Mouse (Mus musculus): Measurements from ENCODE around the gene Vps41. TPM values are rescaled to one million over a fixed set of nuclear protein-coding genes. Genes with fewer than 3 reads are reported as not detected.

Gene Vps41
- polyA plus RNA-seq, 1 experiment from 2014 or later, result 66.3 TPM

DNA sequence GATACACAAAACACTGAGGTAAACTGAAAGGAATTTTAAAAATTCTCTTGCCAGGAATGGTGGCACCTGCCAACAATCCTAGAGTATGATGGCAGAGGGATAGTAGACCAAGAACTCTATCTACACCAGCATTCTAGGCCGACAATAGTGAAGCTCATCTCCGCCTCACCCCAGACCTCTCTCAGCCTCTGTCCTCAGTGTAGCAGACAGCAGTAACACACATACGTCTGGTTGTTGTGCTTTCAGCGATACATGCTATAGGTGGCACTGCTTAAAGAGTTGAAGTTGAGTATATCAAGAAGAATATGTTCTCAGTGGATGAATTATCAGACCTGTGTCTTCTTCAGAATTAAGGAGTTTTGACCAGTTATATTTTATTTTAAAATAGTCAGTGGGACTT lies 92.4 kb downstream of the Vps41 start:
- Histone ChIP-seq H3K9ac (ENCODE audit: low read length) (no peak overlapping the region), H3K36me3 (ENCODE audit: control insufficient read depth, insufficient read depth, low read length) (peaks cover 4% of the 10 kb centered on the region), H3K4me2 (ENCODE audit: low read length) (no peak overlapping the region), H3K27ac (ENCODE audit: low read depth) (no peak overlapping the region), H3K4me3 (ENCODE audit: low read depth, low read length) (no peak overlapping the region), H3K9me3 (ENCODE audit: control insufficient read depth, low read length) (no peaks in the 10 kb centered on the region), H3K27me3 (replicated peaks; ENCODE audit: control insufficient read depth, insufficient read depth, low read length) (no peaks in the 10 kb centered on the region), H3K4me1 (replicated peaks; ENCODE audit: control insufficient read depth, insufficient read depth, low read length) (no peaks in the 10 kb centered on the region)
- 82% methylated on average over 4 of the region's 4 CpGs for WGBS
- DNase-seq (ENCODE audit: low spot score) (no peak), ATAC-seq (replicated peaks; ENCODE audit: low FRiP score, low TSS enrichment, low read depth) (no peak)

DNA sequence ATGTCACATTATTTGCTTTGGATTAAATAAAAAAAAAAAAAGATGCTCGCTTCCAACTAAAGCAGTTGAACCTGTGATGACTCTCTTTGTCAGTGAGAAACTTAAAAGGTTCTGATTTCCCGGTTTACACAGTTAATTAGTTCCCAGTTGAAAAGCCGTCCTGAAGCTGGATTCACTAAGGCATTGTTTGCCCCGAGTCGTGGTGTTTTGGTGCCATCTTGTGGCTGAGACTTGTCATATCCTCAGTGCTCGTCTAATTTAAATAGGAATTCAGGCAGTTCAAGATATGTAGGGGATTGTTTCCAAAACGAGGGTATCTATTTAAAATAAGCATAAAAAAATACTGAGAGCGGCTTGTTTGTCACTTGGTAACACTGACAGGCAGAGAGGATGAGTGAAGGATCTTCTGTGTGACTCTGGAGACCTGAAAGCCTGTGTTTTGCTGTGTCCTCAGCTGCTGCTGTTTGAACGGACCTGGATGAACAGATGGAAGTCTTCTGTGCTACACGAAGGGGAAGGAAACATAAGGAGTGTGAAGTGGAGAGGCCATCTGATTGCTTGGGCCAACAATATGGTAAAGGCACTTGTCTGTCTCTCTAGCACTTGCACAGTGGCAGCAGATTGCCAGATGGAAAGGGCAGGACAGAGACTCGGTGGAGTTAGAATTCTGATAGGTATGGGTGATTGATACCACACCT lies 93.0 kb downstream of the Vps41 start:
- H3K4me3 ChIP-seq (ENCODE audit: low read depth, low read length), result no peak overlapping the region
- H3K9me3 ChIP-seq (ENCODE audit: control insufficient read depth, low read length), result no peaks in the 10 kb centered on the region
- no peaks in the 10 kb centered on the region for H3K4me1 ChIP-seq (replicated peaks; ENCODE audit: control insufficient read depth, insufficient read depth, low read length)
- DNase-seq (ENCODE audit: low spot score) (peak; percentile 85), ATAC-seq (replicated peaks; ENCODE audit: low FRiP score, low TSS enrichment, low read depth) (peak; percentile 68)
- WGBS, result 15% methylated on average over 11 of the region's 11 CpGs
- H3K27ac ChIP-seq (ENCODE audit: low read depth), result no peak overlapping the region
- peaks cover 10% of the 10 kb centered on the region for H3K36me3 ChIP-seq (ENCODE audit: control insufficient read depth, insufficient read depth, low read length)
- no peak overlapping the region for H3K4me2 ChIP-seq (ENCODE audit: low read length)
- no peak overlapping the region for H3K9ac ChIP-seq (ENCODE audit: low read length)
- no peaks in the 10 kb centered on the region for H3K27me3 ChIP-seq (replicated peaks; ENCODE audit: control insufficient read depth, insufficient read depth, low read length)

DNA sequence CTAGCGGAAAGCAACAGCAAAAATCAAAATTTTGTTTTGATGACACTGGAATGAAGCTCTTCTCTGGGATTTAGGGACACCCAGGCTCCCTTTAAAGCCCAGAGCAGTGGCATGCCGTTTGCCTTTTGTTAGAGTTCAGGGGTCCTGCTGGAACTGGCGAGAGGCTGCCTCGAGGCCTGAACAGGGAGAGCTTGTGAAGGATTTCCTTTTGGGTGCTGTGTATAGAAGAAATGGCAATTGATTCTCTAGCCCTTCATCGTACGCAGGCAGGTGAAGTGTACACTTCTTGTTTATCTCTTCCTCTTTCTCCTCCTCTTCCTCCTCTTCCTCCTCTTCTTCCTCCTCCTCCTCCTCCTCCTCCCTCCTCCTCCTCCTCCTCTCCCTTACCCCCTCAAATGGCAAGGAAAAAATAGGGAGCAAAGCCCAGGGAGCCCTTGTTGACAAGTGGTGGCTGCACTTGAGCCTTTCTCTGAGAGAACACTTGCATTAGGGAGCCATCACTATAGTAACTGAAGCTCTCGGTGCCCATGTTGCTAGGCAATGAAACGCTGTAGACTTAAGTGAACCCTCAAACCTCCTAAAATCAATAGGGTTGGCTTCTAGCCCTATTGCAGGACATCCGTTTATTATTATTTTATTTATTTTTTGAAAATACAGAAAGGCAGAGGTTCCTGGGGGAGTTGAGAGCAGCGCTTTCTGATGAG lies 107.5 kb downstream of the Vps41 start:
- H3K4me3 ChIP-seq (ENCODE audit: low read depth, low read length), result no peak overlapping the region
- no peak for ATAC-seq (replicated peaks; ENCODE audit: low FRiP score, low TSS enrichment, low read depth)
- H3K27ac ChIP-seq (ENCODE audit: low read depth), result no peak overlapping the region
- H3K9me3 ChIP-seq (ENCODE audit: control insufficient read depth, low read length), result no peaks in the 10 kb centered on the region
- WGBS, result 79% methylated on average over 10 of the region's 10 CpGs
- H3K4me1 ChIP-seq (replicated peaks; ENCODE audit: control insufficient read depth, insufficient read depth, low read length), result no peaks in the 10 kb centered on the region
- no peak overlapping the region for H3K9ac ChIP-seq (ENCODE audit: low read length)
- no peaks in the 10 kb centered on the region for H3K27me3 ChIP-seq (replicated peaks; ENCODE audit: control insufficient read depth, insufficient read depth, low read length)
- H3K36me3 ChIP-seq (ENCODE audit: control insufficient read depth, insufficient read depth, low read length), result peaks cover 23% of the 10 kb centered on the region
- no peak overlapping the region for H3K4me2 ChIP-seq (ENCODE audit: low read length)
- no peak for DNase-seq (ENCODE audit: low spot score)

DNA sequence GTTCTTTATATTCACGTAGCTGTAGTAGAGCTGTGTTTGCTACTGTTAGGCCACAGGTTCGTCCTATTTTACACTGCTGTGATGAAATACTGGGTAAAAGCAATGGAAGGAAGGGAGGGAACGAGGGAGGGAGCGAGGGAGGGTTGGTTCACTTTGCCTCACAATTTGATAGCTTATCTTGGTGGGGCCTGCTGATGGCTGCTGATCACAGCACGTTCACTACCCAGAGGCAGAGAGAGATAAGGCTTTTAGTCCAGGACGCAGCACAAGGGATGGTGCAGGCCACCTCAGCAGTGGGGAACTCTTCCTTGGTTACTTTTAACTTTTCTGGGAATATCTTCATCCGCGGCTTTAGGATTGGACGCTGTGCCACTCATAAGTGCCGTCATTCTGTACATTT lies 109.9 kb downstream of the Vps41 start:
- Histone ChIP-seq H3K27me3 (replicated peaks; ENCODE audit: control insufficient read depth, insufficient read depth, low read length) (no peaks in the 10 kb centered on the region), H3K4me3 (ENCODE audit: low read depth, low read length) (no peak overlapping the region), H3K9ac (ENCODE audit: low read length) (no peak overlapping the region), H3K9me3 (ENCODE audit: control insufficient read depth, low read length) (no peaks in the 10 kb centered on the region), H3K4me2 (ENCODE audit: low read length) (no peak overlapping the region), H3K27ac (ENCODE audit: low read depth) (no peak overlapping the region), H3K4me1 (replicated peaks; ENCODE audit: control insufficient read depth, insufficient read depth, low read length) (no peaks in the 10 kb centered on the region), H3K36me3 (ENCODE audit: control insufficient read depth, insufficient read depth, low read length) (peaks cover 23% of the 10 kb centered on the region)
- 85% methylated on average over 10 of the region's 10 CpGs for WGBS
- no peak for ATAC-seq (replicated peaks; ENCODE audit: low FRiP score, low TSS enrichment, low read depth)
- no peak for DNase-seq (ENCODE audit: low spot score)

DNA sequence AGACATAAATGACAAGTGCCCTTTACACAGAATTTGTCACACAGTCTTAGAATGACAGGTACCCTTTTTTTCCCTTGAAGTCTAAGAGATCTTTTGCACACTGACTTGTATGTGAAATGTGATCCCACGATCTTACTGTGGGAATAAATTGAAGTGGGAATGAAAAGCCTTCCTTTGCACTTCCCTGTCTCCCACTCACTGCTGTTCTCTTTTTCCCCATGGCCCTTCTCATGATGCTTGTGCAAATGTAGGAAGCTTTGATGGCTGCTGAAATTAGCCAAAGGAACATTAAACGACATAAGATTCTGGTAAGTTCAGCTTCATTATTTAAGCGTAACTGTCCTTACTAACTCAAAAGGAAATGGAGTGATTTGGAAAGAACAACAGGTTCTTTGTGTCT lies 113.4 kb downstream of the Vps41 start:
- ATAC-seq (replicated peaks; ENCODE audit: low FRiP score, low TSS enrichment, low read depth) (no peak), DNase-seq (ENCODE audit: low spot score) (no peak)
- Histone ChIP-seq H3K27ac (ENCODE audit: low read depth) (no peak overlapping the region), H3K4me3 (ENCODE audit: low read depth, low read length) (no peak overlapping the region), H3K36me3 (ENCODE audit: control insufficient read depth, insufficient read depth, low read length) (peaks cover 12% of the 10 kb centered on the region), H3K4me1 (replicated peaks; ENCODE audit: control insufficient read depth, insufficient read depth, low read length) (no peaks in the 10 kb centered on the region), H3K27me3 (replicated peaks; ENCODE audit: control insufficient read depth, insufficient read depth, low read length) (no peaks in the 10 kb centered on the region), H3K9me3 (ENCODE audit: control insufficient read depth, low read length) (no peaks in the 10 kb centered on the region), H3K9ac (ENCODE audit: low read length) (no peak overlapping the region), H3K4me2 (ENCODE audit: low read length) (no peak overlapping the region)
- 84% methylated on average over 3 of the region's 3 CpGs for WGBS

DNA sequence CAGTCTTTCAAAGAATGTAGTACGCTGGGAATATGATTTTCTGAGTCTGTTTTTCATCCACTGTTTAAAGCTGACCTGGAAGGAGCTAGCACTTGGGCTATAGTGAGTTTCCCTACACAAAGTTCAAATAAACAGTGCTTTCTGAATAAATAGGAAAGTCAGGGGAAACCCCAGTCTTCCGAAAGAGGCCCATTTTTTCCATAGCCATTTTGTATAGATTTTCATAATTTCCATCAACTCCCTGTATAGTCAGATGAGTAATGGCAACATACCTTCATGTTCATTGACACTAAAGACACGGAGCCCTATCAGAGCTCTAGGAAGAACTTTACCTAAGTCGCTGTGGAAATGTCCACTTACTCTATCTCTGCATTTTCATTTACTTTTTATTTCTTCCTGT lies 122.1 kb downstream of the Vps41 start:
- no peak overlapping the region for H3K9ac ChIP-seq (ENCODE audit: low read length)
- H3K4me3 ChIP-seq (ENCODE audit: low read depth, low read length), result no peak overlapping the region
- 81% methylated on average over 4 of the region's 4 CpGs for WGBS
- no peak for ATAC-seq (replicated peaks; ENCODE audit: low FRiP score, low TSS enrichment, low read depth)
- no peak for DNase-seq (ENCODE audit: low spot score)
- H3K4me1 ChIP-seq (replicated peaks; ENCODE audit: control insufficient read depth, insufficient read depth, low read length), result no peaks in the 10 kb centered on the region
- H3K36me3 ChIP-seq (ENCODE audit: control insufficient read depth, insufficient read depth, low read length), result 0 out of 2 replicates have a peak, but pooled peaks cover 3% of the 10 kb centered on the region
- no peaks in the 10 kb centered on the region for H3K9me3 ChIP-seq (ENCODE audit: control insufficient read depth, low read length)
- no peak overlapping the region for H3K27ac ChIP-seq (ENCODE audit: low read depth)
- H3K27me3 ChIP-seq (replicated peaks; ENCODE audit: control insufficient read depth, insufficient read depth, low read length), result no peaks in the 10 kb centered on the region
- H3K4me2 ChIP-seq (ENCODE audit: low read length), result no peak overlapping the region

DNA sequence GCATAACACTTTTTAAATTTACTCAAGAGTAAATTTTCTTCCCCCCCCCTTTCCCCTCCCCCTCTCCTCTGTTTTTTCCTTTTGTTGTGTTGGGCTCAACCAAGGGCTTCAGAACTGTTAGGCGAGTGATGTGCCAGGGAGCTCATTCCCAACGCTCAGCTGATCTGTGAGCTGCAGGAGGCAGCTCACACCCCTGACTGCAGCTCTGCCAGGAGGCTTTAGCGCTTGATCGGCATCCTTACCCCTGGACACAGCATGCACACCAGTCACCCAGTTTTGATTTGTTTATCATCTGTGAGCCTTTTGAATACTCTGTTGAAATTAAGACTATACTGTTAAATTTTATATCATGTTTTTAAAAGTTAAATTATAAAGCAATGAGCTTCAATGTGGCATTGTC lies 123.3 kb downstream of the Vps41 start:
- H3K9me3 ChIP-seq (ENCODE audit: control insufficient read depth, low read length), result no peaks in the 10 kb centered on the region
- ATAC-seq (replicated peaks; ENCODE audit: low FRiP score, low TSS enrichment, low read depth) (no peak), DNase-seq (ENCODE audit: low spot score) (no peak)
- no peaks in the 10 kb centered on the region for H3K27me3 ChIP-seq (replicated peaks; ENCODE audit: control insufficient read depth, insufficient read depth, low read length)
- H3K4me3 ChIP-seq (ENCODE audit: low read depth, low read length), result no peak overlapping the region
- H3K4me2 ChIP-seq (ENCODE audit: low read length), result no peak overlapping the region
- H3K4me1 ChIP-seq (replicated peaks; ENCODE audit: control insufficient read depth, insufficient read depth, low read length), result no peaks in the 10 kb centered on the region
- 62% methylated on average over 4 of the region's 4 CpGs for WGBS
- no peak overlapping the region for H3K9ac ChIP-seq (ENCODE audit: low read length)
- H3K36me3 ChIP-seq (ENCODE audit: control insufficient read depth, insufficient read depth, low read length), result 0 out of 2 replicates have a peak, but pooled peaks cover 3% of the 10 kb centered on the region
- no peak overlapping the region for H3K27ac ChIP-seq (ENCODE audit: low read depth)

DNA sequence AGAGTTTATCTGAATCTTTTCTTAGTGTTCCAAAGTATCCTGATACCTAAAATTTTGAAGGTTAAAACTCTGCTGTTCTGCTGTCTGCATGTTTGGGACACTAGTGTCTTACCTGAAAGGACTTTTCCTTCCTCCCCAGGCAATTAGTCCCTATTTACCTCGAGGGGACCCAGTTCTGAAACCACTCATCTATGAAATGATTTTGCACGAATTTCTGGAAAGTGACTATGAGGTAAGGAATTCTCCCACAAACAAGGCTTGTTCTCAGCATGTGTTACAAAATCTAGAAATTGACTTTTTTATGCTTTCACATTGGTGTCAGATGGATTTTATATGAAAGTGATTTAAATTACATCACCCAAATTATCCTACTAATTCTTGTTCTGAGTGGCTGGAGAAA lies 123.9 kb downstream of the Vps41 start:
- ATAC-seq (replicated peaks; ENCODE audit: low FRiP score, low TSS enrichment, low read depth) (no peak), DNase-seq (ENCODE audit: low spot score) (no peak)
- H3K27ac ChIP-seq (ENCODE audit: low read depth), result no peak overlapping the region
- H3K9me3 ChIP-seq (ENCODE audit: control insufficient read depth, low read length), result no peaks in the 10 kb centered on the region
- H3K27me3 ChIP-seq (replicated peaks; ENCODE audit: control insufficient read depth, insufficient read depth, low read length), result no peaks in the 10 kb centered on the region
- no peak overlapping the region for H3K9ac ChIP-seq (ENCODE audit: low read length)
- 74% methylated on average over 2 of the region's 2 CpGs for WGBS
- H3K4me3 ChIP-seq (ENCODE audit: low read depth, low read length), result no peak overlapping the region
- H3K4me2 ChIP-seq (ENCODE audit: low read length), result no peak overlapping the region
- H3K4me1 ChIP-seq (replicated peaks; ENCODE audit: control insufficient read depth, insufficient read depth, low read length), result no peaks in the 10 kb centered on the region
- H3K36me3 ChIP-seq (ENCODE audit: control insufficient read depth, insufficient read depth, low read length), result 0 out of 2 replicates have a peak, but pooled peaks cover 3% of the 10 kb centered on the region
